Mouse (Mus musculus): ENCODE results near the gene Npcd. TPM values are rescaled to one million over a fixed set of nuclear protein-coding genes. Genes with fewer than 3 reads are reported as not detected.

The Npcd gene
- total and polyA plus RNA-seq, 2 experiments, result not detected

GRCm38 (mm10) chr15:79810997-79811396, 23.0 kb downstream of the Npcd start:
- TF ChIP-seq CTCF (IDR thresholded peaks at IDR 0.05; ENCODE audit: low read depth, low read length) (no peak), POLR2A (IDR thresholded peaks at IDR 0.05; ENCODE audit: extremely low read depth, insufficient read depth, low read length) (no peak)
- Histone ChIP-seq H3K36me3 (ENCODE audit: control insufficient read depth, insufficient read depth, low read length) (no peaks in the 10 kb centered on the region), H3K4me3 (ENCODE audit: insufficient read depth, low read depth, low read length) (no peak overlapping the region), H3K27ac (replicated peaks; ENCODE audit: insufficient read depth, low read depth, low read length) (no peak overlapping the region), H3K4me1 (ENCODE audit: control insufficient read depth, insufficient read depth, low read length) (no peaks in the 10 kb centered on the region), H3K27me3 (ENCODE audit: control insufficient read depth, insufficient read depth, low read length) (no peaks in the 10 kb centered on the region), H3K79me2 (ENCODE audit: control insufficient read depth, insufficient read depth, low read length) (no peaks in the 10 kb centered on the region), H3K9ac (ENCODE audit: low read depth, low read length) (no peak overlapping the region)
- 67% methylated on average over 4 of the region's 4 CpGs for WGBS
- DNase-seq (ENCODE audit: extremely low read depth, low read depth, low spot score), result no peak

GRCm38 (mm10) chr15:79810061-79810460, 24.0 kb downstream of the Npcd start:
- WGBS, result 44% methylated on average over 3 of the region's 3 CpGs
- no peaks in the 10 kb centered on the region for H3K27me3 ChIP-seq (ENCODE audit: control insufficient read depth, insufficient read depth, low read length)
- DNase-seq (ENCODE audit: extremely low read depth, low read depth, low spot score), result no peak

GRCm38 (mm10) chr15:79808658-79809057, 25.4 kb downstream of the Npcd start:
- no peak overlapping the region for H3K9ac ChIP-seq (ENCODE audit: low read depth, low read length)
- no peaks in the 10 kb centered on the region for H3K4me1 ChIP-seq (ENCODE audit: control insufficient read depth, insufficient read depth, low read length)
- H3K4me3 ChIP-seq (ENCODE audit: insufficient read depth, low read depth, low read length), result no peak overlapping the region
- WGBS, result 58% methylated on average over 5 of the region's 5 CpGs
- H3K27ac ChIP-seq (replicated peaks; ENCODE audit: insufficient read depth, low read depth, low read length), result no peak overlapping the region
- H3K79me2 ChIP-seq (ENCODE audit: control insufficient read depth, insufficient read depth, low read length), result no peaks in the 10 kb centered on the region
- TF ChIP-seq CTCF (IDR thresholded peaks at IDR 0.05; ENCODE audit: low read depth, low read length), result no peak
- no peak for TF ChIP-seq POLR2A (IDR thresholded peaks at IDR 0.05; ENCODE audit: extremely low read depth, insufficient read depth, low read length)
- peaks cover 12% of the 10 kb centered on the region for H3K27me3 ChIP-seq (ENCODE audit: control insufficient read depth, insufficient read depth, low read length)
- no peaks in the 10 kb centered on the region for H3K36me3 ChIP-seq (ENCODE audit: control insufficient read depth, insufficient read depth, low read length)
- DNase-seq (ENCODE audit: extremely low read depth, low read depth, low spot score), result no peak

More at GRCm38 (mm10) chr15:79810061-79810460, 24.0 kb downstream of the Npcd start:
- TF ChIP-seq CTCF (IDR thresholded peaks at IDR 0.05; ENCODE audit: low read depth, low read length) (no peak), POLR2A (IDR thresholded peaks at IDR 0.05; ENCODE audit: extremely low read depth, insufficient read depth, low read length) (no peak)
- Histone ChIP-seq H3K4me3 (ENCODE audit: insufficient read depth, low read depth, low read length) (no peak overlapping the region), H3K4me1 (ENCODE audit: control insufficient read depth, insufficient read depth, low read length) (no peaks in the 10 kb centered on the region), H3K9ac (ENCODE audit: low read depth, low read length) (no peak overlapping the region), H3K36me3 (ENCODE audit: control insufficient read depth, insufficient read depth, low read length) (no peaks in the 10 kb centered on the region), H3K27ac (replicated peaks; ENCODE audit: insufficient read depth, low read depth, low read length) (no peak overlapping the region), H3K79me2 (ENCODE audit: control insufficient read depth, insufficient read depth, low read length) (no peaks in the 10 kb centered on the region)

- Histone ChIP-seq H3K27me3 (ENCODE audit: control insufficient read depth, insufficient read depth, low read length) (peaks cover 14% of the 10 kb centered on the region), H3K4me3 (ENCODE audit: insufficient read depth, low read depth, low read length) (no peak overlapping the region), H3K4me1 (ENCODE audit: control insufficient read depth, insufficient read depth, low read length) (no peaks in the 10 kb centered on the region), H3K27ac (replicated peaks; ENCODE audit: insufficient read depth, low read depth, low read length) (no peak overlapping the region), H3K79me2 (ENCODE audit: control insufficient read depth, insufficient read depth, low read length) (no peaks in the 10 kb centered on the region), H3K9ac (ENCODE audit: low read depth, low read length) (no peak overlapping the region), H3K36me3 (ENCODE audit: control insufficient read depth, insufficient read depth, low read length) (no peaks in the 10 kb centered on the region)
- 25% methylated on average over 5 of the region's 5 CpGs for WGBS
- no peak for TF ChIP-seq POLR2A (IDR thresholded peaks at IDR 0.05; ENCODE audit: extremely low read depth, insufficient read depth, low read length)
- peak; percentile 66; the same call in 1 of the 2 replicates for TF ChIP-seq CTCF (IDR thresholded peaks at IDR 0.05; ENCODE audit: low read depth, low read length)
- DNase-seq (ENCODE audit: extremely low read depth, low read depth, low spot score), result peak; percentile 14
Observed at GRCm38 (mm10) chr15:79808114-79808513, 25.9 kb downstream of the Npcd start.

GRCm38 (mm10) chr15:79807050-79807449, 27.0 kb downstream of the Npcd start:
- 21% methylated on average over 1 of the region's 1 CpGs for WGBS
- DNase-seq (ENCODE audit: extremely low read depth, low read depth, low spot score), result no peak
- peaks cover 17% of the 10 kb centered on the region for H3K27me3 ChIP-seq (ENCODE audit: control insufficient read depth, insufficient read depth, low read length)
- TF ChIP-seq CTCF (IDR thresholded peaks at IDR 0.05; ENCODE audit: low read depth, low read length) (no peak), POLR2A (IDR thresholded peaks at IDR 0.05; ENCODE audit: extremely low read depth, insufficient read depth, low read length) (no peak)
- H3K79me2 ChIP-seq (ENCODE audit: control insufficient read depth, insufficient read depth, low read length), result no peaks in the 10 kb centered on the region
- H3K27ac ChIP-seq (replicated peaks; ENCODE audit: insufficient read depth, low read depth, low read length), result no peak overlapping the region
- H3K9ac ChIP-seq (ENCODE audit: low read depth, low read length), result no peak overlapping the region
- H3K4me1 ChIP-seq (ENCODE audit: control insufficient read depth, insufficient read depth, low read length), result no peaks in the 10 kb centered on the region
- H3K36me3 ChIP-seq (ENCODE audit: control insufficient read depth, insufficient read depth, low read length), result no peaks in the 10 kb centered on the region
- H3K4me3 ChIP-seq (ENCODE audit: insufficient read depth, low read depth, low read length), result no peak overlapping the region

GRCm38 (mm10) chr15:79805246-79805645, 28.8 kb downstream of the Npcd start:
- Histone ChIP-seq H3K79me2 (ENCODE audit: control insufficient read depth, insufficient read depth, low read length) (no peaks in the 10 kb centered on the region), H3K4me1 (ENCODE audit: control insufficient read depth, insufficient read depth, low read length) (no peaks in the 10 kb centered on the region), H3K27ac (replicated peaks; ENCODE audit: insufficient read depth, low read depth, low read length) (no peak overlapping the region), H3K36me3 (ENCODE audit: control insufficient read depth, insufficient read depth, low read length) (no peaks in the 10 kb centered on the region), H3K27me3 (ENCODE audit: control insufficient read depth, insufficient read depth, low read length) (peaks cover 17% of the 10 kb centered on the region), H3K4me3 (ENCODE audit: insufficient read depth, low read depth, low read length) (no peak overlapping the region), H3K9ac (ENCODE audit: low read depth, low read length) (no peak overlapping the region)
- TF ChIP-seq CTCF (IDR thresholded peaks at IDR 0.05; ENCODE audit: low read depth, low read length), result no peak
- no peak for TF ChIP-seq POLR2A (IDR thresholded peaks at IDR 0.05; ENCODE audit: extremely low read depth, insufficient read depth, low read length)
- WGBS, result 23% methylated on average over 8 of the region's 8 CpGs
- no peak for DNase-seq (ENCODE audit: extremely low read depth, low read depth, low spot score)
